Mouse (Mus musculus): ENCODE results near the gene Dus1l. TPM values are rescaled to one million over a fixed set of nuclear protein-coding genes. Genes with fewer than 3 reads are reported as not detected.

Gene Dus1l
- total and polyA plus RNA-seq, 3 experiments, result 98.7 to 155 (median 120) TPM

GRCm38 (mm10) chr11:120805375-120806298 lies 9.4 kb upstream of the Dus1l start:
- DNase-seq (ENCODE audit: extremely low read depth), result no peak
- dilution Hi-C loops (cut with MboI; ENCODE audit: extremely low pct_ligation_motif_present, extremely low pct_unique_long_range_greater_than_20kb, low sequenced_read_pairs) (no loop called here), in situ Hi-C loops (cut with MboI; ENCODE audit: low pct_ligation_motif_present, low pct_unique_long_range_greater_than_20kb, low sequenced_read_pairs) (no loop called here)
- no peak overlapping the region for H3K9ac ChIP-seq (ENCODE audit: insufficient read depth, low read depth)
- H3K4me2 ChIP-seq (ENCODE audit: insufficient read depth, low read depth, poor library complexity, severe bottlenecking), result no peak overlapping the region
- H3K79me2 ChIP-seq (replicated peaks; ENCODE audit: control insufficient read depth, extremely low read depth, insufficient read depth, poor library complexity, severe bottlenecking), result no peaks in the 10 kb centered on the region
- no peaks in the 10 kb centered on the region for H3K9me3 ChIP-seq (replicated peaks; ENCODE audit: low read length)
- H3K27ac ChIP-seq (ENCODE audit: insufficient read depth, low read depth), result no peak overlapping the region
- peaks cover 3% of the 10 kb centered on the region in 2 experiments for H3K4me1 ChIP-seq (ENCODE audit: control insufficient read depth in 1 of 2, insufficient read depth in 2 of 2)
- no peaks in the 10 kb centered on the region for H3K27me3 ChIP-seq (replicated peaks)
- H3K4me3 ChIP-seq (replicated peaks in 1 of 3; ENCODE audit: low read depth in 2 of 3, low read length in 2 of 3, poor library complexity in 1 of 3), result no peak overlapping the region
- peaks cover 45 to 62% of the 10 kb centered on the region in 2 experiments for H3K36me3 ChIP-seq (replicated peaks in 1 of 2; ENCODE audit: control insufficient read depth in 1 of 2, insufficient read depth in 1 of 2, low read length in 1 of 2)
- TF ChIP-seq MYC (IDR thresholded peaks at IDR 0.05; ENCODE audit: low read depth, low read length), result no peak
- peak; percentile 93 for TF ChIP-seq POLR2AphosphoS2 (IDR thresholded peaks at IDR 0.05; ENCODE audit: low read depth, low read length)
- peak; percentile 28; the same call in 1 of the 2 replicates for TF ChIP-seq POLR2A (IDR thresholded peaks at IDR 0.05; ENCODE audit: low read depth, low read length)

GRCm38 (mm10) chr11:120804769-120805168 lies 8.6 kb upstream of the Dus1l start:
- no peak; the same call in 1 of the 2 replicates for TF ChIP-seq POLR2AphosphoS2 (IDR thresholded peaks at IDR 0.05; ENCODE audit: low read depth, low read length)
- no peak for TF ChIP-seq EP300 (IDR thresholded peaks at IDR 0.05; ENCODE audit: low read length)
- TF ChIP-seq USF1 (IDR thresholded peaks at IDR 0.05; ENCODE audit: low read depth, low read length), result no peak
- TF ChIP-seq PAX5 (IDR thresholded peaks at IDR 0.05; ENCODE audit: low read length), result no peak
- no peak for TF ChIP-seq JUN (IDR thresholded peaks at IDR 0.05; ENCODE audit: insufficient read depth, low read depth, low read length)
- Histone ChIP-seq H3K9ac (ENCODE audit: insufficient read depth, low read depth) (no peak overlapping the region), H3K27ac (ENCODE audit: insufficient read depth, low read depth) (no peak overlapping the region), H3K79me2 (replicated peaks; ENCODE audit: control insufficient read depth, extremely low read depth, insufficient read depth, poor library complexity, severe bottlenecking) (no peaks in the 10 kb centered on the region), H3K9me3 (replicated peaks; ENCODE audit: low read length) (no peaks in the 10 kb centered on the region), H3K4me1 (ENCODE audit: control insufficient read depth in 1 of 2, insufficient read depth in 2 of 2) (peaks cover 6 to 12% of the 10 kb centered on the region in 2 experiments), H3K27me3 (replicated peaks) (no peaks in the 10 kb centered on the region), H3K4me2 (ENCODE audit: insufficient read depth, low read depth, poor library complexity, severe bottlenecking) (no peak overlapping the region), H3K4me3 (replicated peaks in 1 of 3; ENCODE audit: low read depth in 2 of 3, low read length in 2 of 3, poor library complexity in 1 of 3) (no peak overlapping the region), H3K36me3 (replicated peaks in 1 of 2; ENCODE audit: control insufficient read depth in 1 of 2, insufficient read depth in 1 of 2, low read length in 1 of 2) (peaks cover 36 to 53% of the 10 kb centered on the region in 2 experiments)
- in situ Hi-C loops (cut with MboI; ENCODE audit: low pct_ligation_motif_present, low pct_unique_long_range_greater_than_20kb, low sequenced_read_pairs) (no loop called here), dilution Hi-C loops (cut with MboI; ENCODE audit: extremely low pct_ligation_motif_present, extremely low pct_unique_long_range_greater_than_20kb, low sequenced_read_pairs) (no loop called here)
- DNase-seq (ENCODE audit: extremely low read depth), result no peak

GRCm38 (mm10) chr11:120804274-120804673 lies 8.1 kb upstream of the Dus1l start:
- no peak for TF ChIP-seq TCF12 (IDR thresholded peaks at IDR 0.05; ENCODE audit: low read depth, low read length)
- no peak for TF ChIP-seq MAZ (IDR thresholded peaks at IDR 0.05; ENCODE audit: low read depth, low read length)
- TF ChIP-seq PAX5 (IDR thresholded peaks at IDR 0.05; ENCODE audit: low read length), result no peak
- TF ChIP-seq ZKSCAN1 (IDR thresholded peaks at IDR 0.05; ENCODE audit: borderline replicate concordance, low read depth, low read length), result no peak
- TF ChIP-seq MXI1 (IDR thresholded peaks at IDR 0.05; ENCODE audit: low read depth, low read length), result no peak
- no peak for TF ChIP-seq USF2 (conservative IDR thresholded peaks at IDR 0.05; ENCODE audit: low read depth, low read length)
- TF ChIP-seq USF1 (IDR thresholded peaks at IDR 0.05; ENCODE audit: low read depth, low read length), result no peak
- no peak for TF ChIP-seq ZC3H11A (IDR thresholded peaks at IDR 0.05; ENCODE audit: low read depth, low read length)
- TF ChIP-seq POLR2AphosphoS2 (IDR thresholded peaks at IDR 0.05; ENCODE audit: low read depth, low read length), result no peak
- no peak for TF ChIP-seq TBP (conservative IDR thresholded peaks at IDR 0.05; ENCODE audit: low read depth, low read length)
- no peak for TF ChIP-seq CHD1 (IDR thresholded peaks at IDR 0.05; ENCODE audit: low read depth, low read length)
- TF ChIP-seq POLR2A (IDR thresholded peaks at IDR 0.05; ENCODE audit: low read depth, low read length), result no peak
- dilution Hi-C loops (cut with MboI; ENCODE audit: extremely low pct_ligation_motif_present, extremely low pct_unique_long_range_greater_than_20kb, low sequenced_read_pairs) (no loop called here), in situ Hi-C loops (cut with MboI; ENCODE audit: low pct_ligation_motif_present, low pct_unique_long_range_greater_than_20kb, low sequenced_read_pairs) (no loop called here)
- Histone ChIP-seq H3K27ac (ENCODE audit: insufficient read depth, low read depth) (no peak overlapping the region), H3K79me2 (replicated peaks; ENCODE audit: control insufficient read depth, extremely low read depth, insufficient read depth, poor library complexity, severe bottlenecking) (no peaks in the 10 kb centered on the region), H3K4me1 (ENCODE audit: control insufficient read depth in 1 of 2, insufficient read depth in 2 of 2) (peaks cover 6 to 16% of the 10 kb centered on the region in 2 experiments), H3K9me3 (replicated peaks; ENCODE audit: low read length) (no peaks in the 10 kb centered on the region), H3K36me3 (replicated peaks in 1 of 2; ENCODE audit: control insufficient read depth in 1 of 2, insufficient read depth in 1 of 2, low read length in 1 of 2) (peaks cover 31 to 48% of the 10 kb centered on the region in 2 experiments), H3K9ac (ENCODE audit: insufficient read depth, low read depth) (no peak overlapping the region), H3K4me2 (ENCODE audit: insufficient read depth, low read depth, poor library complexity, severe bottlenecking) (no peak overlapping the region), H3K4me3 (replicated peaks in 1 of 3; ENCODE audit: low read depth in 2 of 3, low read length in 2 of 3, poor library complexity in 1 of 3) (no peak overlapping the region), H3K27me3 (replicated peaks) (no peaks in the 10 kb centered on the region)
- DNase-seq (ENCODE audit: extremely low read depth), result no peak
